In the genomic region with DNA sequence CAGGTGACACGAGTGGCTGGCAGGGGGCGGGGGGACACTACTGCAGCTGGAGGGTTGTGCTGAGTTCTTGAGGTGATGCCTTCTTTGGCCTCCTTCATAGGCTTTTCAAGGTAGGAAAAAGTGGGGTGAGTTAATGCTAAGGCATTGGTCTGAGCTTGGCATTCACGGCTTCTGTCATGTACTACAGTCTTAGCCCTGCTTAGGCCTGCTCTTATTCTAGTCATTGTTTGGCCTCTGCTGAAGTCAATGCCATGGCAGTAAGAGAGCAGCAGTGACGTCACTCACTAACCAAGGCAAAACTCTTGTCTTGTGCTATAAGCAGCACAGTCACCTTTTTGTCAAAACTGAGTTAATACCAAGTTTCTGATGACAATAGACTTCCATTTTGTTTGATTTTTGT, we compare ENCODE assay signal across 8 mouse cellular contexts. TPM values are rescaled to one million over a fixed set of nuclear protein-coding genes. Genes with fewer than 3 reads are reported as not detected.
DNase-seq lines count a peak whose midpoint lies in the region; ATAC-seq lines count a peak whose summit lies in the region.

No protein-coding gene starts in this region.

- no peaks in the 10 kb centered on the region for H3K9me3 ChIP-seq in heart, embryonic 15.5 days (replicated peaks)
- H3K9me3 ChIP-seq in liver, embryonic 16.5 days (replicated peaks; ENCODE audit: control insufficient read depth, low read length), result no peaks in the 10 kb centered on the region

- H3K4me3 ChIP-seq in heart, embryonic 15.5 days, result peak overlapping the region; percentile 95
- peak overlapping the region; percentile 91 for H3K4me3 ChIP-seq in liver, embryonic 16.5 days (ENCODE audit: low read depth, low read length)

- WGBS in heart, embryonic 15.5 days, result 35% methylated on average over 4 of the region's 4 CpGs
- 63% methylated on average over 4 of the region's 4 CpGs for WGBS in liver, embryonic 16.5 days (ENCODE audit: insufficient replicate concordance)

- peak overlapping the region; percentile 100 for H3K27ac ChIP-seq in heart, embryonic 15.5 days
- no peak overlapping the region for H3K27ac ChIP-seq in liver, embryonic 16.5 days (ENCODE audit: low read length)

- peak; percentile 87 for DNase-seq in heart, adult 11 months
- DNase-seq in heart, adult 9 months (ENCODE audit: low spot score in 2 of 2), result no peak
- DNase-seq in NIH3T3 (ENCODE audit: low read depth), result peak; percentile 40
- no peak for DNase-seq in ovary, postnatal 36 days (ENCODE audit: low spot score)
- DNase-seq in layer of hippocampus, postnatal 36 days, result no peak
- DNase-seq in layer of hippocampus, adult 9-10 months (ENCODE audit: low spot score), result no peak

- peak overlapping the region; percentile 79 for H3K4me2 ChIP-seq in heart, embryonic 15.5 days
- H3K4me2 ChIP-seq in liver, embryonic 16.5 days (ENCODE audit: low read depth, low read length), result peak overlapping the region; percentile 97

- no peak for ATAC-seq in heart, embryonic 15.5 days (replicated peaks; ENCODE audit: insufficient number of reproducible peaks, insufficient read depth, low FRiP score, low read depth)
- no peak for ATAC-seq in liver, embryonic 16.5 days (ENCODE audit: low read depth)

- peaks cover 39% of the 10 kb centered on the region for H3K36me3 ChIP-seq in heart, embryonic 15.5 days
- peaks cover 23% of the 10 kb centered on the region for H3K36me3 ChIP-seq in liver, embryonic 16.5 days (ENCODE audit: control insufficient read depth, insufficient read depth)

- H3K4me1 ChIP-seq in heart, embryonic 15.5 days (replicated peaks), result peaks cover 29% of the 10 kb centered on the region
- H3K4me1 ChIP-seq in liver, embryonic 16.5 days (ENCODE audit: control insufficient read depth, low read depth, low read length), result peaks cover 28% of the 10 kb centered on the region

- H3K27me3 ChIP-seq in heart, embryonic 15.5 days, result no peaks in the 10 kb centered on the region
- H3K27me3 ChIP-seq in liver, embryonic 16.5 days (ENCODE audit: control insufficient read depth, insufficient read depth, low read depth, low read length), result no peaks in the 10 kb centered on the region

- peak overlapping the region; percentile 100 for H3K9ac ChIP-seq in heart, embryonic 15.5 days
- H3K9ac ChIP-seq in liver, embryonic 16.5 days (ENCODE audit: low read depth, low read length), result no peak overlapping the region

RNA-seq across cellular contexts. Expression of a gene that starts 2.6 kb away (rescaled TPM):
- 15.5 and 17.2 TPM in 2 replicates for polyA plus RNA-seq in heart, embryonic 15.5 days (2015; fragmentation: Nextera tagmentation; extraction: Ambion mirVana)
- polyA plus RNA-seq in liver, embryonic 16.5 days (2015; fragmentation: Nextera tagmentation; extraction: Ambion mirVana), result 4.9 and 5.3 TPM in 2 replicates
- total RNA-seq in layer of hippocampus, postnatal 36 days (2021), result 100 to 1,000 TPM; 185 to 187 TPM

RNA-seq across cellular contexts. Expression of a gene that starts 6.8 kb away (rescaled TPM):
- 21.3 and 27.6 TPM in 2 replicates for polyA plus RNA-seq in heart, embryonic 15.5 days (2015; fragmentation: Nextera tagmentation; extraction: Ambion mirVana)
- polyA plus RNA-seq in liver, embryonic 16.5 days (2015; fragmentation: Nextera tagmentation; extraction: Ambion mirVana), result 11.6 and 13.6 TPM in 2 replicates
- 10 to 100 TPM; 52.2 to 61.2 TPM for total RNA-seq in layer of hippocampus, postnatal 36 days (2021)

RNA-seq across cellular contexts. Expression of a gene that starts 22.8 kb away (rescaled TPM):
- 7.0 and 7.5 TPM in 2 replicates for polyA plus RNA-seq in heart, embryonic 15.5 days (2015; fragmentation: Nextera tagmentation; extraction: Ambion mirVana)
- polyA plus RNA-seq in liver, embryonic 16.5 days (2015; fragmentation: Nextera tagmentation; extraction: Ambion mirVana), result 0.65 and 0.66 TPM in 2 replicates
- total RNA-seq in layer of hippocampus, postnatal 36 days (2021), result 10 to 100 TPM; 59.1 to 78.4 TPM

RNA-seq across cellular contexts. Expression of a gene that starts 38.7 kb away (rescaled TPM):
- 0.71 and 1.5 TPM in 2 replicates for polyA plus RNA-seq in heart, embryonic 15.5 days (2015; fragmentation: Nextera tagmentation; extraction: Ambion mirVana)
- 0.06 and 0.18 TPM in 2 replicates for polyA plus RNA-seq in liver, embryonic 16.5 days (2015; fragmentation: Nextera tagmentation; extraction: Ambion mirVana)
- total RNA-seq in layer of hippocampus, postnatal 36 days (2021), result 100 to 1,000 TPM; 204 to 218 TPM

RNA-seq across cellular contexts. Expression of a gene that starts 57.5 kb away (rescaled TPM):
- 34.8 and 39.5 TPM in 2 replicates for polyA plus RNA-seq in heart, embryonic 15.5 days (2015; fragmentation: Nextera tagmentation; extraction: Ambion mirVana)
- 6.5 and 7.7 TPM in 2 replicates for polyA plus RNA-seq in liver, embryonic 16.5 days (2015; fragmentation: Nextera tagmentation; extraction: Ambion mirVana)
- total RNA-seq in layer of hippocampus, postnatal 36 days (2021), result 100 to 1,000 TPM; 956 to 985 TPM

Comparison
In these comparisons a context has a peak if more than half of its experiments do, and no peak if none do; other contexts are left out.
1. DNase-seq: peak in heart, adult 11 months (single experiment) and NIH3T3 (single experiment); none in heart, adult 9 months (0 of 2), ovary, postnatal 36 days (single experiment), layer of hippocampus, postnatal 36 days (0 of 2) and layer of hippocampus, adult 9-10 months (single experiment).